Mouse (Mus musculus) liver, embryonic 14.5 days (tissue): ENCODE measurements around the gene Mast3. TPM values are rescaled to one million over a fixed set of nuclear protein-coding genes. Genes with fewer than 3 reads are reported as not detected.
A peak's percentile ranks its signal among the peaks of the same experiment; 100 is the strongest.

Experiments
- ATAC-seq: fragments of 200-750 bp; cut with Nextera tagmentation; 2 replicates; pipeline ENCODE4 v1.8.0; 2017; ENCODE audit warnings: moderate number of reproducible peaks, mild to moderate bottlenecking, moderate library complexity; ENCODE audit not compliant: insufficient read depth
- DNase-seq, 3 experiments: peaks; one replicate each; pipeline ENCODE4 v3.0.0-alpha.2; 2012 to 2013; ENCODE audit warnings: low read depth in 3 of 3, low spot score in 3 of 3
- H3K27ac ChIP-seq: fragments of 300-500 bp; sonication (generic); 2 replicates; pipeline ENCODE4 v1.5.1; 2014; ENCODE audit warnings: moderate library complexity, mild to moderate bottlenecking, control low read depth, inconsistent platforms
- H3K27me3 ChIP-seq: fragments of 300-500 bp; sonication (generic); 2 replicates; pipeline ENCODE4 v1.6.1; 2014; ENCODE audit warnings: mild to moderate bottlenecking, low read length, moderate library complexity; ENCODE audit not compliant: control insufficient read depth, insufficient read depth
- H3K36me3 ChIP-seq: fragments of 300-500 bp; sonication (generic); replicated peaks from 2 replicates; pipeline ENCODE4 v1.6.1; 2014; ENCODE audit warnings: low read depth; ENCODE audit not compliant: control insufficient read depth, insufficient read depth
- H3K4me1 ChIP-seq, 2 experiments: fragments of 200-500 bp in 1 of 2; fragments of 300-500 bp in 1 of 2; sonication (generic) in 1 of 2; replicated peaks; 2 replicates each; pipeline ENCODE4 v1.6.1; 2012 to 2014; ENCODE audit warnings: antibody characterized with exemption in 1 of 2, inconsistent platforms in 1 of 2, low read length in 1 of 2; ENCODE audit not compliant: control insufficient read depth in 2 of 2, insufficient read depth in 2 of 2
- H3K4me2 ChIP-seq: fragments of 300-500 bp; sonication (generic); 2 replicates; pipeline ENCODE4 v1.6.1; 2014; ENCODE audit warnings: low read depth, mild to moderate bottlenecking, control low read depth, moderate library complexity
- H3K4me3 ChIP-seq, 2 experiments: fragments of 200-500 bp in 1 of 2; fragments of 300-500 bp in 1 of 2; sonication (generic) in 1 of 2; 2 replicates each; pipeline ENCODE4 v1.5.1; 2012 to 2014; ENCODE audit warnings: low read depth in 2 of 2, low read length in 2 of 2, mild to moderate bottlenecking in 2 of 2, control low read depth in 1 of 2, inconsistent platforms in 1 of 2, moderate library complexity in 1 of 2; ENCODE audit not compliant: insufficient read depth in 1 of 2
- H3K9ac ChIP-seq: fragments of 300-500 bp; sonication (generic); replicated peaks from 2 replicates; pipeline ENCODE4 v1.6.1; 2014; ENCODE audit warnings: mild to moderate bottlenecking, control low read depth, moderate library complexity
- H3K9me3 ChIP-seq: fragments of 300-500 bp; sonication (generic); 2 replicates; pipeline ENCODE4 v1.6.1; 2016; ENCODE audit warnings: low read length, mixed read lengths; ENCODE audit not compliant: control insufficient read depth
- CTCF ChIP-seq: IDR thresholded peaks from 2 replicates; pipeline ENCODE4 v1.5.1; 2016; ENCODE audit warnings: antibody characterized with exemption, low read depth, control low read depth
- EP300 ChIP-seq: IDR thresholded peaks from 2 replicates; pipeline ENCODE4 v1.6.1; 2016; ENCODE audit warnings: antibody characterized with exemption, low read depth
- WGBS: fragments of 180-500 bp; shearing (Covaris S2); extraction: QIAGEN DNeasy Blood & Tissue Kit; methylation state at CpG from one replicate; pipeline ENCODE4 v1.1.7; 2014; ENCODE audit not compliant: insufficient replicate concordance; 5-methylcytosine and 5-hydroxymethylcytosine counted together
- polyA plus RNA-seq, 2 experiments: library from polyadenylated mRNA; depleted of rRNA in 1 of 2; stranded (reverse) in 1 of 2; unstranded in 1 of 2; fragments of >200 nt; fragmentation: Nextera tagmentation in 1 of 2; extraction: Ambion mirVana in 1 of 2; gene quantifications; 2 replicates each; pipeline versions ENCODE4 v1.2.1 to v1.2.3; 2012 to 2014

The Mast3 gene
- polyA plus RNA-seq, 2 experiments, result 5.4 to 11.1 TPM

- ATAC-seq, result no peak
- peaks cover 43 to 48% of the 10 kb centered on the region in 2 experiments for H3K4me1 ChIP-seq
- H3K9me3 ChIP-seq, result no peaks in the 10 kb centered on the region
These were observed 39.7 kb upstream of the Mast3 start for GRCm38 (mm10) chr8:70844523-70844922.

DNA sequence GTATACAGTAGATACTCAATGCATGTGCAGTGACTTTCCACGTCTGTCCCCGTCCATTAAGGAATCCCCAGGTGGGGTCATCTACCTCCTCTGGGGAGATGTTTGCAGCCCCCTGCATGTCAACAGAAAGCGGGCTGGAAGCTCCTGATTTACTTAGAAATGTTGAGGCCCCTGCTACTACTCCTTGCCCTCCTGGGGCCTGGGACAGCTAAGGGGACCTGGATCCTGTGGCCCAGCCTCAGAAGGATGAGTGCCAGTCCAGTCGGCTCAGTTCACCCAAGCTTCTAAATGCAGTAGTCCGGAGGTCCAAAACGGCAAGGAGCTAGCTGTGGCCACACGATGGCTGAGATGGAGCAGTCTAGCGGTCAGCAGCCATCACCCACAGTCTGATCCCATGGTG, 39.1 kb upstream of the Mast3 start:
- DNase-seq, result no peak
- peak overlapping the region; percentile 99 for H3K27ac ChIP-seq
- no peak overlapping the region; a peak in 1 of 4 replicates for H3K4me3 ChIP-seq
- peaks cover 43 to 48% of the 10 kb centered on the region in 2 experiments for H3K4me1 ChIP-seq
- H3K4me2 ChIP-seq, result peak overlapping the region; percentile 82
- no peak for TF ChIP-seq EP300
- TF ChIP-seq CTCF, result no peak
- no peak for ATAC-seq
- 65% methylated on average over 8 of the region's 8 CpGs for WGBS
- H3K36me3 ChIP-seq, result no peaks in the 10 kb centered on the region
- H3K9me3 ChIP-seq, result no peaks in the 10 kb centered on the region
- H3K9ac ChIP-seq, result peak overlapping the region; percentile 93
- H3K27me3 ChIP-seq, result no peaks in the 10 kb centered on the region

More at GRCm38 (mm10) chr8:70844523-70844922, 39.7 kb upstream of the Mast3 start:
- H3K9ac ChIP-seq, result peak overlapping the region; percentile 93
- H3K27me3 ChIP-seq, result no peaks in the 10 kb centered on the region
- peak overlapping the region; percentile 82 for H3K4me2 ChIP-seq
- H3K36me3 ChIP-seq, result no peaks in the 10 kb centered on the region
- TF ChIP-seq CTCF (peak; percentile 99), EP300 (no peak)
- DNase-seq, result peak; percentile 75 to 82 (median 76)
- H3K4me3 ChIP-seq, result no peak overlapping the region
- H3K27ac ChIP-seq, result peak overlapping the region; percentile 99
- 1% methylated on average over 6 of the region's 6 CpGs for WGBS

DNA sequence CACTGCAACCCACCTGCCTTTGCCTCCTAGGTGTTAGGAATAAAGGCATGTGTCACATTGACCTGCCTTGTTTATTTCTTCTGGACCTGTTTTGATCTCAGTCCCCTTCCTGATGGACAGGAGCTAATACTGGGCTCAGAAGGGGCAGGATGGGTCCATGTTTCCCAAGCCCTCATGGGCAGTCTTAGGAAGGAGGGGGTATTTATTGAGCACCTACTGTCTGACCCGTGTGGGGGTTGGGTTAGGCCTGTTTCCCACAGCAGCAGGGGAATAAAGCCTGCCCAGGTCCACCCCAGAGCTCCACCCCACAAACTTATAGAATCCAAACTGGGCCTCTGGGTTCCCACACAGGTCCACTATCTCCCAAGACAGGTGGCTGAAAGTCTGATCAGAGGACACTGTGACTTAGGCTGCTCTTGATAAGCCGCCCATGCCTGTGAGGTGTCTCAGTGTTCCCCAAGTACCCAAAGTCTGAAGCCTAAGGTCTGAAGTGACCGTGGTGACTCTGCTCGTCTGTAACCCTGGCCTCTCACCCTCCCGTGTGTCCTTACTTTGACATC, 38.4 kb upstream of the Mast3 start:
- H3K4me3 ChIP-seq, result peak overlapping the region; percentile 32 to 65
- H3K27ac ChIP-seq, result peak overlapping the region; percentile 99
- WGBS, result 18% methylated on average over 5 of the region's 5 CpGs
- no peaks in the 10 kb centered on the region for H3K27me3 ChIP-seq
- TF ChIP-seq EP300, result peak; percentile 95
- no peak for TF ChIP-seq CTCF
- no peaks in the 10 kb centered on the region for H3K9me3 ChIP-seq
- H3K4me2 ChIP-seq, result peak overlapping the region; percentile 82
- ATAC-seq, result peak; percentile 56
- peak; percentile 92 to 94 (median 94) for DNase-seq
- H3K9ac ChIP-seq, result peak overlapping the region; percentile 93
- H3K4me1 ChIP-seq, result peaks cover 43 to 50% of the 10 kb centered on the region in 2 experiments
- H3K36me3 ChIP-seq, result no peaks in the 10 kb centered on the region

DNA sequence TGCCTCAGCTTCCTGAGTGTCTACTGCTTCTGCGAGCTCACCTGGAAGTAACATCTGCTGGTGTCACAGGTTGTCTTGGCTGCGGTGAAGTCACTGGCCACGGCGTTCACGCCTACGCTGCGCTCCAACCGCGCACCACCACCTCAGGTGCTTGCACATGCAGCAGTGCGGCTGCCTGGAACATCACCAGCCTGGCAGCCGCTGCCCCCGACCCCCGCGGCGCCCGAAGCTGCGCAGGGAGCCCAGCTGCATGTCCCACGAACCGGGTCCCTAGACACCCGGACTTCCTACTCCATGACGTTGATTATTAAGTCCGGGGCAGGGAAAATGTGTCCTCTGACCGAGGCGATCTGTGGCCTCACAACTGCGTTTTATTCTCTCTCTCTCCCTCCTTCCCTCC, 37.6 kb upstream of the Mast3 start:
- H3K4me2 ChIP-seq, result peak overlapping the region; percentile 82
- H3K9ac ChIP-seq, result peak overlapping the region; percentile 93
- peak overlapping the region; percentile 65 to 73 for H3K4me3 ChIP-seq
- H3K9me3 ChIP-seq, result no peaks in the 10 kb centered on the region
- DNase-seq, result no peak
- TF ChIP-seq EP300 (no peak), CTCF (no peak)
- no peak for ATAC-seq
- 74% methylated on average over 25 of the region's 25 CpGs for WGBS
- H3K36me3 ChIP-seq, result no peaks in the 10 kb centered on the region
- H3K27ac ChIP-seq, result peak overlapping the region; percentile 99
- H3K27me3 ChIP-seq, result no peaks in the 10 kb centered on the region
- H3K4me1 ChIP-seq, result peaks cover 43 to 50% of the 10 kb centered on the region in 2 experiments

DNA sequence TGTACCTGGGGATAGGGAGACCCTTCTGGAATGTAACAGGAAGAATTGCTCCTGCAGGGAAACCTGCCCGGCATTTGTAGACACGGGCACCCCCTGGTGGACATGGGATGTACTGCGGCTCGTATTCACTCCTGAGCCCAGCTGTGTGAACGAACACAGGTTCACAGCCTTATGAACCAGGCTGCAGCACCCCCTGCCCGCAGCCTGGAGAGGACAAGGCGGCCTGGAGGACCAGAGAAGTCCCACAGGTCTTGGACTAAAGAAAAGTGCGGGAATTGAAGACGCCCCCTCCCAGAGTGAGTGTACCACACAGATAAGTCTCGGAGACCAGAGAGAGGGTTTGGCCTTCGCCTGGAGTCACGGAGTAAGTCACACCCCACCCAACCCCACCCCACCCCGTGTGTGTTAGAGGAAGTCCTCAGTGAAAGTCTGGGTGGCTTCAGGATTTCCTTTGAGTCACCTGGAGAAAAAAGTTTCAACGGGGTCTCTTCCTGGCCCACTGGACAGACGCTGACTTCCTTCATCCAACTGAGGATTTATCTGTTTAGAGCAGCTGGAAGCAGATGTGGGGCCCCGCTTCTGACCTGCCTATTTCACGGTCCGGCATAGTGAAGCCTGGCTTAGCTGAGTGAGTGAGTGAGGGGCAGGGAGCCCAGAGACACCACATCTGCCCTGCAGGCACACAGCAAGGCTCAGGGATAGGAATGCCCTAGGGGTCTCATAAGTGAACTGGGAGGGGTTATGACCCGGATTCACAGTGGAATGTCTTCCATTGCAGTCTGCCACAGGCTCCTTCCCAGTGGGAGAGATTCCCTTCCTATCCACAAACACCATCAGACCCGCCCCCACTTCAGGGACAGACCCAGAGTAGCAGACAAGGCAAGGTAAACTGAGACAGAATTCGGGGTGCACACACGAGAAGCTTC, 36.6 kb upstream of the Mast3 start:
- Histone ChIP-seq H3K9me3 (no peaks in the 10 kb centered on the region), H3K4me1 (peaks cover 47 to 60% of the 10 kb centered on the region in 2 experiments), H3K9ac (peak overlapping the region; percentile 93), H3K4me3 (peak overlapping the region; percentile 65 to 73), H3K4me2 (peak overlapping the region; percentile 82), H3K27ac (peak overlapping the region; percentile 99), H3K36me3 (peaks cover 6% of the 10 kb centered on the region), H3K27me3 (no peaks in the 10 kb centered on the region)
- TF ChIP-seq EP300, result peak; percentile 64
- peak; percentile 99 for TF ChIP-seq CTCF
- ATAC-seq (peak; percentile 42), DNase-seq (peak; percentile 80 to 86 (median 81))
- WGBS, result 9% methylated on average over 22 of the region's 22 CpGs
